Mouse (Mus musculus): ENCODE results near the gene Gm21719.
"Not testable (repeated sequence)": the region's sequence is repeated elsewhere in the genome, so short reads cannot be mapped to it uniquely, and the experiment has no call there.

Gene Gm21719

GRCm38 (mm10) chrY:6682772-6683171 lies at the start of gene Gm21719:
Gene Gm21719, minus strand, starts transcription at chrY:6682872.
- not testable (repeated sequence) for DNase-seq (ENCODE audit: low spot score in 2 of 2)

Measured in frontal cortex, postnatal 25 days (tissue).